Mouse (Mus musculus) ES-E14 (cell line): ENCODE results near the gene Fads3. TPM values are rescaled to one million over a fixed set of nuclear protein-coding genes. Genes with fewer than 3 reads are reported as not detected.
A peak's percentile ranks its signal among the peaks of the same experiment; 100 is the strongest.

ENCODE experiments used
- DNase-seq: peaks from one replicate; pipeline ENCODE4 v3.0.0-alpha.2; 2013; ENCODE audit warnings: low read depth, low spot score
- H3K27ac ChIP-seq: 2 replicates; pipeline ENCODE4 v1.5.1; 2012; ENCODE audit warnings: low read depth, mild to moderate bottlenecking, low read length, moderate library complexity, mixed read lengths; ENCODE audit not compliant: poor library complexity, insufficient read depth, severe bottlenecking
- H3K36me3 ChIP-seq: 2 replicates; pipeline ENCODE4 v1.6.1; 2012; ENCODE audit warnings: mild to moderate bottlenecking, low read length, moderate library complexity, mixed read lengths; ENCODE audit not compliant: control insufficient read depth, poor library complexity, insufficient read depth, severe bottlenecking
- H3K4me1 ChIP-seq, 2 experiments: fragments of 150-350 bp in 1 of 2; sonication (generic) in 1 of 2; 2 replicates each; pipeline ENCODE4 v1.6.1; 2012; ENCODE audit warnings: low read length in 2 of 2, mild to moderate bottlenecking in 1 of 2, mixed read lengths in 1 of 2; ENCODE audit not compliant: control insufficient read depth in 2 of 2, insufficient read depth in 2 of 2, poor library complexity in 1 of 2
- H3K4me3 ChIP-seq, 2 experiments: fragments of 150-350 bp in 1 of 2; sonication (generic) in 1 of 2; 2 replicates each; pipeline ENCODE4 v1.5.1; 2012; ENCODE audit warnings: low read length in 2 of 2, low read depth in 1 of 2, mild to moderate bottlenecking in 1 of 2, mixed read lengths in 1 of 2; ENCODE audit not compliant: insufficient read depth in 1 of 2, poor library complexity in 1 of 2, severe bottlenecking in 1 of 2
- H3K9ac ChIP-seq: 2 replicates; pipeline ENCODE4 v1.6.1; 2012; ENCODE audit warnings: low read depth, mild to moderate bottlenecking, low read length, mixed read lengths; ENCODE audit not compliant: poor library complexity, insufficient read depth, severe bottlenecking
- H3K9me3 ChIP-seq: fragments of 150-350 bp; sonication (generic); 2 replicates; pipeline ENCODE4 v1.6.1; 2012; ENCODE audit warnings: low read depth, mild to moderate bottlenecking, low read length; ENCODE audit not compliant: control insufficient read depth, insufficient read depth
- CHD2 ChIP-seq: IDR thresholded peaks from 2 replicates; pipeline ENCODE4 v1.6.1; 2014; ENCODE audit warnings: mild to moderate bottlenecking, low read depth, low read length, inconsistent platforms
- HCFC1 ChIP-seq: IDR thresholded peaks from 2 replicates; pipeline ENCODE4 v1.6.1; 2012; ENCODE audit warnings: low read length, inconsistent platforms, borderline replicate concordance; ENCODE audit not compliant: insufficient read depth
- MAFK ChIP-seq: IDR thresholded peaks from 2 replicates; pipeline ENCODE4 v1.6.1; 2014; ENCODE audit warnings: mild to moderate bottlenecking, low read depth, low read length, inconsistent platforms; ENCODE audit not compliant: insufficient read depth
- ZC3H11A ChIP-seq: IDR thresholded peaks from 2 replicates; pipeline ENCODE4 v1.6.1; 2012; ENCODE audit warnings: low read depth, mild to moderate bottlenecking, inconsistent platforms, low read length, borderline replicate concordance
- ZNF384 ChIP-seq: IDR thresholded peaks from 2 replicates; pipeline ENCODE4 v1.6.1; 2012; ENCODE audit warnings: low read depth, low read length, inconsistent platforms
- in situ Hi-C, 2 experiments: fragments of 600-800 bp; cut with MboI; formaldehyde crosslinking; loops; one replicate each; pipeline ENCODE4 v1.15.1; 2025; ENCODE audit warnings: low sequenced_read_pairs in 2 of 2, inconsistent platforms in 1 of 2; ENCODE audit not compliant: unreplicated experiment in 2 of 2
- total RNA-seq: library from RNA; depleted of rRNA; stranded (reverse); fragments of 300-350 nt; gene quantifications from 2 replicates; pipeline ENCODE4 v1.2.3, GENCODE M21; 2012

Fads3 gene
- total RNA-seq, 1 experiment: 7.2 TPM

GRCm38 (mm10) chr19:10034785-10035447 is 6.5 kb upstream of the Fads3 start:
- in situ Hi-C loops: loop anchor here in 1 of 2 experiments (5.0 kb wide), 2 partner anchors 33 to 113 kb away; partner anchors contain the start of genes Best1 and Rab3il1
- no peak for TF ChIP-seq MAFK
- peak; percentile 89; the same call in 1 of the 2 replicates for TF ChIP-seq ZC3H11A
- Histone ChIP-seq H3K9ac (no peak overlapping the region), H3K36me3 (no peaks in the 10 kb centered on the region), H3K4me1 (no peaks in the 10 kb centered on the region), H3K4me3 (no peak overlapping the region), H3K9me3 (no peaks in the 10 kb centered on the region), H3K27ac (no peak overlapping the region)
- DNase-seq: peak; percentile 77

GRCm38 (mm10) chr19:10037534-10037933 is 3.8 kb upstream of the Fads3 start:
- Histone ChIP-seq H3K9me3 (no peaks in the 10 kb centered on the region), H3K27ac (no peak overlapping the region), H3K4me1 (no peaks in the 10 kb centered on the region; a peak in 1 of 4 replicates), H3K9ac (no peak overlapping the region), H3K4me3 (no peak overlapping the region), H3K36me3 (no peaks in the 10 kb centered on the region)
- no peak for TF ChIP-seq ZNF384
- TF ChIP-seq CHD2: no peak
- no peak for TF ChIP-seq MAFK
- no peak for TF ChIP-seq ZC3H11A
- no peak for TF ChIP-seq HCFC1
- in situ Hi-C loops: loop anchor here in 1 of 2 experiments (5.0 kb wide), 1 partner anchor 35 kb away; the partner anchor contains the start of genes Best1 and Rab3il1
- no peak for DNase-seq

GRCm38 (mm10) chr19:10038364-10038763 is 3.0 kb upstream of the Fads3 start:
- Histone ChIP-seq H3K36me3 (no peaks in the 10 kb centered on the region), H3K4me3 (no peak overlapping the region), H3K9me3 (no peaks in the 10 kb centered on the region), H3K9ac (no peak overlapping the region), H3K27ac (no peak overlapping the region), H3K4me1 (no peaks in the 10 kb centered on the region; a peak in 1 of 4 replicates)
- in situ Hi-C loops: loop anchor here in 1 of 2 experiments (5.0 kb wide), 1 partner anchor 36 kb away; the partner anchor contains the start of genes Best1 and Rab3il1
- no peak for DNase-seq
- TF ChIP-seq HCFC1 (no peak), MAFK (no peak), CHD2 (no peak), ZC3H11A (no peak), ZNF384 (no peak)

- H3K36me3 ChIP-seq: no peaks in the 10 kb centered on the region
- TF ChIP-seq MAFK (no peak), ZNF384 (no peak), CHD2 (no peak), ZC3H11A (no peak)
- H3K27ac ChIP-seq: no peak overlapping the region
- H3K4me3 ChIP-seq: no peak overlapping the region
- H3K9ac ChIP-seq: no peak overlapping the region
- in situ Hi-C loops: loop anchor here in 1 of 2 experiments (5.0 kb wide), 1 partner anchor 37 kb away; the partner anchor contains the start of genes Best1 and Rab3il1
- H3K9me3 ChIP-seq: no peaks in the 10 kb centered on the region
- no peaks in the 10 kb centered on the region; a peak in 1 of 4 replicates for H3K4me1 ChIP-seq
- no peak for DNase-seq
These were observed 2.5 kb upstream of the Fads3 start for GRCm38 (mm10) chr19:10038910-10039309.
